Mouse (Mus musculus) cerebellum, adult 2 months (tissue): ENCODE data around the gene Slc25a13.

ENCODE experiments used
- CTCF ChIP-seq: fragments of 200-500 bp; IDR thresholded peaks from 2 replicates; pipeline ENCODE4 v1.5.1; 2011; ENCODE audit warnings: low read depth, mild to moderate bottlenecking, control low read depth, low read length, moderate library complexity, borderline replicate concordance; ENCODE audit not compliant: insufficient read depth
- POLR2A ChIP-seq: fragments of 200-500 bp; IDR thresholded peaks from 2 replicates; pipeline ENCODE4 v1.6.1; 2011; ENCODE audit warnings: low read length, control low read depth, borderline replicate concordance; ENCODE audit not compliant: insufficient read depth

DNA sequence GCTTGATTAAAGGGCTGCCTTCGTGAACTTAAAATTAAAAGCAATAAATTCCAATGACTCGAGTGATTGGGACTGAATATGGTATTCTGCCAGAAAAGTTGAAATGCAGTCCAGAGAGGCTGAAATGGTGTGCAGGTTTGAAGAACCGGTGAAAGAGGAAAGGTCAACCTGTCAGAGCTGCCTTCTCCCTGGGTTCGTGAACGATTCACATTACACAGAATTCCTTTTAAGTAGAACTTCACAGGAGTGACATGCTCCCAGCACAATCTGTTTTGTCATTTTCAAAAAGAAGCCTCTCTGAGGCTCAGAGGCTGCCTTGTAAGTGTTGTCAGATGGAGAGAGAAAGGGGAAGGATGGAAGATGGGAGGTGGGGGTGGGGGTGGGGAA lies 860 bp downstream of the Slc25a13 start:
- no peak for TF ChIP-seq POLR2A
- TF ChIP-seq CTCF = no peak
